Mouse (Mus musculus): Measurements from ENCODE around the gene Mageb3.

Mageb3 gene

GRCm38 (mm10) chr2:121909975-121910374 is 45.9 kb downstream of the Mageb3 start:
- no peaks in the 10 kb centered on the region for H3K27me3 ChIP-seq (ENCODE audit: insufficient read depth, low read length)
- H3K36me3 ChIP-seq (ENCODE audit: insufficient read depth, low read length) = peaks cover 43% of the 10 kb centered on the region
- H3K4me3 ChIP-seq (replicated peaks; ENCODE audit: low read length) = no peak overlapping the region
- H3K9me3 ChIP-seq (ENCODE audit: low read length) = no peaks in the 10 kb centered on the region
- TF ChIP-seq NANOG (IDR thresholded peaks at IDR 0.05; ENCODE audit: borderline replicate concordance, low read length) (no peak), CTCF (conservative IDR thresholded peaks at IDR 0.05; ENCODE audit: low read length) (0 out of 2 replicates have a peak, but pooled peaks have one; percentile 6), POU5F1 (IDR thresholded peaks at IDR 0.05; ENCODE audit: borderline replicate concordance, low read length) (no peak)
- H3K4me1 ChIP-seq (replicated peaks; ENCODE audit: low read depth, low read length) = peaks cover 21% of the 10 kb centered on the region

All from E14TG2a.4 (cell line).